Mouse (Mus musculus) layer of hippocampus, postnatal 14 days (tissue): ENCODE data around the gene Ilf3. TPM values are rescaled to one million over a fixed set of nuclear protein-coding genes. Genes with fewer than 3 reads are reported as not detected.

ENCODE experiments used
- DNase-seq, 2 experiments: peaks; one replicate each; pipeline ENCODE4 v3.0.0; 2021 to 2022; ENCODE audit warnings: low spot score in 2 of 2, mixed read lengths in 1 of 2
- total RNA-seq, 2 experiments: library from RNA; stranded (reverse); gene quantifications; 2 replicates each; pipeline ENCODE4 v1.2.3; 2021

Gene Ilf3
- total RNA-seq, 2 experiments from 2014 or later, result 78.1 to 91.5 TPM

GRCm38 (mm10) chr9:21340411-21340810 is 27.3 kb upstream of the Ilf3 start:
- DNase-seq, result no peak

- DNase-seq, result no peak
These were observed 20.9 kb upstream of the Ilf3 start for GRCm38 (mm10) chr9:21346627-21347365.

DNA sequence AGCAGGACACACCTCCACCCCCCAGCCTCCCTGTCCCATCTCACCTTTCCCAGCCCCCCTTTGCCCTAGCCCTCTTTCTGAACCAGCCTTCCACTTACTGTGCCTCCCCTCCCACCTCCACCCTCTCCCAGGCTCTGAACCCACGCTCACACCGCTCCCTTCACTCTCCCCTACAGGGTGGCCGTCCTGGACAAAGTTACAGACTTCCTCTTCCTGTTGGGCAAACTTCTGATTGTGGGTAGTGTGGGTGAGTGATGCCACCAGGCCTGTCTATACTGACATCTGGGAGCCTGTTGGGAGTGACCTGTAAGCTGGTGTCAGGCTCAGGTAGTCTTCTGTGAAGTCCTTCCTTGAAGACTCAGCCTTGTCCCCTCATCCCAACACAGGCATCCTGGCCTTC is 19.5 kb upstream of the Ilf3 start:
- no peak for DNase-seq

DNA sequence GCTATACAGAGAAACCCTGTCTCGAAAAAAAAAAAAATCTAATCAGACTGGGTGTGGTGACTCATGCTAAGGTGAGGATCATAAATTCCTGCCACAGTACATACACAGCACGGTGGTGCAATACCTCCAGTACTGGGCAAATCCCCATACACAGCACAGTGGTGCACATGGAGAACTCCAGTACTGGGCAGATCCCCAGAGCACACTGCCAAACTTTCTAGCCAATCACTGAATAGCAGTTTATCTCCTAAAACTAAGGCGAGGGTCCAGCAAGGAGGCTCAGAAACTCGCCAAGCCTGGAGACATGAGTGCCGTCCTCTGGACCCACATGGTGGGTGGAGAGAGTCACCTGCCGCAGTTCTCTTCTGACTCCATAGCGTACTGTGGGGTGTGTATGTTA is 16.5 kb upstream of the Ilf3 start:
- no peak for DNase-seq

DNA sequence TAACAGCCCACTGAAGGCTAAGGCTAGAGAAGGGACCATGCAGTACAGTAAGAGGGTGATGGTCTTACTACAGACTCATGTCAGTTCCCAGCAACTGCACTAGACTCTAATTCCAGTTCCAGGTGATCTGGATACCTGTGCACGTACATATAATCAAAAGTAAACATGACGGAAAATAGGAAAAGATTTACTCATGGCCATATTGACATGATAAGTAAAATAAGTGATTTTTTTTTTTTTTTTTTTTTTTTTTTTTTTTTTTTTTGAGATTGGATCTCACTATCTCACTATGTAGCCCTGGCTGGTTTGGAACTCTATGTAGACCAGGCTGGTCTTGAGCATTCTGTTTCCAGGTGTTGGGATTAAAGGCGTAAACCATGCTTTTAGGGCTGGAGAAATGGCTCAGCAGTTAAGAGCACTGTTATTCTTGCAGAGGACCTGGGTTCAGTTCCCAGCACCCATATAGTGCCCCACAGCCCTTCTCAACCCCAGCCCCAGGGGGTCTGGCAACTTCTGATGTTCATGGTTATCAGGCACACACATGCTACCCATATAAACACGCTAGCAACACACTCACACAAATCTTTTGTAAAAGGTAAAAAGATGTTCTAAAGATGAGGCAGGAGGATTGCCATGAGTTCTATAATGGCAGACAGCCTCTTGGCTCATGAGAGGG is 15.8 kb upstream of the Ilf3 start:
- DNase-seq, result no peak

GRCm38 (mm10) chr9:21352463-21353372 is 15.0 kb upstream of the Ilf3 start:
- no peak for DNase-seq

GRCm38 (mm10) chr9:21353373-21353686 is 14.3 kb upstream of the Ilf3 start:
- DNase-seq, result no peak

- no peak for DNase-seq
These were observed 12.9 kb upstream of the Ilf3 start for GRCm38 (mm10) chr9:21354796-21355195.

GRCm38 (mm10) chr9:21356981-21357718 is 10.5 kb upstream of the Ilf3 start:
- peak; percentile 62 to 77 for DNase-seq

DNA sequence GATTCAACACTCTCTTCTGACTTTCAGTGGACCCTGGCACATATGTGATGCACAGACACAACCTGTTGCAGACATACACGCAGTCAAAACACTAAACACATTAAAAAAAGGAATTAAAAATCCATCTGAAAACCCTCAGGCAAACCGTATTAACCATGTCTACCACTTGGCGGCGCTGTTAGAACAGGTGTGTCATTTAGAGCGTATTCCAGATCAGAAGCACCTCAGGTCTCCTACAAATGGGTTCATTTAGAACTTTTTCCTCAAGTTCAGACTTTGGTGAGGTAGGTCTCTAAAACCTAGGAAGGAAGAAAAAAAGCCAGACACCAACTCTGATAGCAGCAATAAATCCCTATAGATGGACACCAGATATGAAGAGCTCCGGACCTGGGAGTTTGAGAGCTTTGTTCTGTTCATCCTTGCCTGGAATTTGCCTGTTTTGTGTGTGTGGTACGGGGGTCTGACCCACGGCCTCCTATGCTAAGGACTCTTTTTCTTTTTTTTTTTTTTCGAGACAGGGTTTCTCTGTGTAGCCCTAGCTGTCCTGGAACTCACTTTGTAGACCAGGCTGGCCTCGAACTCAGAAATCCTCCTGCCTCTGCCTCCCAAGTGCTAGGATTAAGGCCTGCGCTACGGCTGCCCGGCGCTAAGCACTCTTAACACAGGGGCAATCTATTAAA is 990 bp upstream of the Ilf3 start:
- peak; percentile 52 to 72 for DNase-seq

DNA sequence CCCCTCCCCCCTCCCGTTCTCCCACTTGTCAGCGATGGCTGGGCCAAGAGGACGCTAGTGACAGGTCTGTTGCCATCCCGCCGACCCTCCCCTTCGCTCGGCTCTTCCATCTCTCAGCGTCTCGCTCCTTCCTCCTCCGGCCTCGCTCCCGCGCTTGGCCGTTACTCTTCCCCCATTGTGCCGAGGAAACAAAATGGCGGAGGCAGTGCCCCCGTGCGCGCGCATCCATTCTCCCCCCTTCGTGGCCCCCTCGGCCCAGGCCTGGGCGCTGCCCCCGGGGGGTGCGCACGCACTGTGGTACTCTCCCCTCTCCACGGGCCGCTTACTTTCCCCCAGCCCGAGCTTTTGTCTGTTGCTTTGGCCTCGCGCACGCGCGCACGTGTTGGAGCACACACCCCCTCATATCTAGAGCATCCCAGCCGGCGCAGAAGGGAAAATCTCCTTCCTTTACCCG is 487 bp downstream of the Ilf3 start:
- peak; percentile 66 for DNase-seq

DNA sequence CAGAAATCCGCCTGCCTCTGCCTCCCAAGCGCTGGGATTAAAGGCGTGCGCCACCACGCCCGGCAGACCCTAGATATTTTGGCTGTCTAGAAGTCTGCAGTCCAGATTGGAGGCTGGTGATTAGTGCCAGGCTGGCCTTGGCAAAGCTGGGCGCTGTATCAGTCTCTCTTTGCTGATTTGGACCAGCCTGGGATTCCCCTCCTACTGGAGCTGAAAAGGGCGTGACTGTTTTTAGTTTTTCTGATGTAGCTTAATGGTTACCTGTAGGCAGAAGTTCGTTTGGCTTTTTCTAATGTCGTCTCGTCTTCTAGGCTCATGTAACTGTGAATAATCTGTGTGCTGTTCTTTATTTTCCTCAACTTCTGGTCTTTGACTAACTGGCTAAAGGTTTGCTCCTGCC is 1.4 kb downstream of the Ilf3 start:
- DNase-seq, result no peak

DNA sequence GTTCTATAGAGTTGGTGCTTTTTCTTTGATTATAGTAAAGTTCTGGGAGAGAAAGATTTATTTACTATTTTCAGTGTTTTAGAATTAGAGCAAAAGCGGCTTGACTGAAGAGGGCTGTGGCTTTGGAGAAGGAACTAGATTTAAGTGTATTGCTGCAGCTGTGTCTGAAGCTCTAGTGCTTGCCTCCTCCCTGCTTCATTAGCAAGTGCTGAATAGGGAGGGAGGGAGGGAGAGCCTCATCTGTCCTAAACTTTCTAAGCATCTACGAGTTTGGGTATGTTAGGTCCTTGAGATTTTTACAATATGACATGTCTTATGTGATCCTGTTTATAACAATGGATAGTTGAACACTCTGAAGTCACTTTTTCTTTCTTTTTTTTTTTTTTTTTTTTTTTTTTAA is 3.2 kb downstream of the Ilf3 start:
- DNase-seq, result no peak

DNA sequence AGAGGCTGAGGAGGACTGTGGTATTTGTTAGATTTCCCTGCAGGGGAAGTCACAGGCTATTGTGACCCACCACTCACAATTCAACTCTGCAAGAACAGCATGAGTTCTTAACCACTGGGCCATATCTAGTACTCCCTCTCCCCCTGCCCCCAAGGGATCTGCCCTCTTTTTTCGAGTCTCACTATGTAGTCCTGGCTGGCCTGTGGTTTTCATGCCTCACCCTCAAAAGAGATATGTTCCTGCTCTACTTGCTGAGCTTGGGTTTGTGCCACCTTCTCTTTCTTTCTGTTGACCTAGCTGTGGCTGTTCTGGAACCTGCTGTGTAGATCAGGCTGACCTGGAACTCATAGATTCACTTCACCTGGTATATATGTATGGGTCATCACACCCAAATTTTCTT is 4.8 kb downstream of the Ilf3 start:
- no peak for DNase-seq

GRCm38 (mm10) chr9:21379195-21379594 is 11.5 kb downstream of the Ilf3 start:
- no peak for DNase-seq

DNA sequence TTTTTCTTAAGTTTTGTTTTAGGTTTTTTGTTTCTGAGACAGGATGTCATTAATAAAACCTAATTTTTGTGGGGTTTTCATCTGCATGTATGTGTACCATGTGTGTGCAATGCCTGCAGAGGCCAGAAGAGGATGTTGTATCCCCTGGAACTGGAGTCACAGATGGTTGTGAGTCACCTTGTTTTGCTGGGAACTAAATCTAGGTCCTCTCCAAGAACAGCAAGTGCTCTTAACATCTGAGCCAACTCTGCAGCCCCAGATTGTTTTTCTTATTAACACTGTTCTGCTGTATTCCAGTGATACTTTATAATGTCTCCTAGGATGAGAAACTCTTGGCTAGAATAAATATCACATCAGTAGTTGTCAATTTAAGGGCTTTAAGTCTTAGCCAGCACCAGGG is 13.2 kb downstream of the Ilf3 start:
- DNase-seq, result peak in 1 of 2 experiments; percentile 43

GRCm38 (mm10) chr9:21383966-21384365 is 16.3 kb downstream of the Ilf3 start:
- DNase-seq, result no peak

GRCm38 (mm10) chr9:21392646-21393175 is 25.0 kb downstream of the Ilf3 start:
- no peak for DNase-seq

DNA sequence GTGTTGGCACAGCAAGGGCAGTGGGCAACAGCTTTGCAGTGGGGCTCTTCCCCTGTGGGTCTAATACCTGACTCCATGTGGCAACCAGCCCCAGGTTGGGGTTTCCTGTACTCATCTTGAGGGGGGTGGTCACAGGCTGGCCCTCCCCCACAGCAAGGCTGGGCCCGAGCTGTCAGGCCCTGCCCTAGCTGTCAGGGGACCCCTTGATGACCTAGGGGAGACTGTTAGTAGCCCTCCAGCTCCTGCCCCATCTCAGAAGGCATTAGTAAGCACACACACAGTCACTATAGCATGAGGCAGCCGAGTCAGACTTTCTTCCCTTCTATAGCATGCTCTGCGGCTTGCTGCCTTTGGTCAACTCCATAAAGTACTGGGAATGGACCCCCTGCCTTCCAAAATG is 28.0 kb downstream of the Ilf3 start:
- DNase-seq, result no peak

- no peak for DNase-seq
These were observed 29.5 kb downstream of the Ilf3 start for GRCm38 (mm10) chr9:21397170-21397569.
